Mouse (Mus musculus): ENCODE data around the gene Haus4. TPM values are rescaled to one million over a fixed set of nuclear protein-coding genes. Genes with fewer than 3 reads are reported as not detected.
A peak's percentile ranks its signal among the peaks of the same experiment; 100 is the strongest.

Haus4 gene
- total and polyA plus RNA-seq, 3 experiments: 39.2 to 73.4 TPM; not detected in 1

GRCm38 (mm10) chr14:54496706-54497105 lies 57.7 kb downstream of the Haus4 start:
- no peak for DNase-seq (ENCODE audit: low read depth, low spot score)
- Histone ChIP-seq H3K27ac (ENCODE audit: control insufficient read depth, low read depth, low read length) (no peak overlapping the region), H3K27me3 (ENCODE audit: control insufficient read depth in 1 of 2, insufficient read depth in 2 of 2, low read length in 2 of 2) (no peaks in the 10 kb centered on the region), H3K36me3 (ENCODE audit: control insufficient read depth in 1 of 2, insufficient read depth in 2 of 2, low read length in 2 of 2) (peaks cover 0 to 3% of the 10 kb centered on the region in 2 experiments; a peak in 1 of 4 replicates), H3K9me3 (replicated peaks; ENCODE audit: insufficient read depth, low read length) (no peaks in the 10 kb centered on the region), H3K9ac (ENCODE audit: control insufficient read depth, low read depth, low read length, poor library complexity, severe bottlenecking) (no peak overlapping the region), H3K79me2 (ENCODE audit: control insufficient read depth, insufficient read depth, low read length, poor library complexity) (no peaks in the 10 kb centered on the region), H3K4me3 (ENCODE audit: control insufficient read depth in 1 of 2, insufficient read depth in 1 of 2, low read depth in 2 of 2, low read length in 2 of 2) (no peak overlapping the region), H3K4me1 (ENCODE audit: control insufficient read depth in 1 of 2, insufficient read depth in 2 of 2, low read length in 2 of 2) (peaks cover 2 to 3% of the 10 kb centered on the region in 2 experiments; a peak in 3 of 4 replicates)
- TF ChIP-seq ETS1 (IDR thresholded peaks at IDR 0.05; ENCODE audit: low read depth, low read length): no peak
- TF ChIP-seq POLR2AphosphoS5 (IDR thresholded peaks at IDR 0.05; ENCODE audit: borderline replicate concordance, low read depth, low read length): no peak
- no peak for TF ChIP-seq POLR2A (IDR thresholded peaks at IDR 0.05; ENCODE audit: control insufficient read depth in 1 of 2, insufficient read depth in 1 of 2, low read depth in 1 of 2, low read length in 2 of 2, poor library complexity in 1 of 2)
- TF ChIP-seq ZKSCAN1 (IDR thresholded peaks at IDR 0.05; ENCODE audit: low read depth, low read length): no peak
- TF ChIP-seq BHLHE40 (IDR thresholded peaks at IDR 0.05; ENCODE audit: borderline replicate concordance, low read depth, low read length): no peak
- no peak for TF ChIP-seq UBTF (IDR thresholded peaks at IDR 0.05; ENCODE audit: borderline replicate concordance, insufficient read depth, low read depth, low read length)
- TF ChIP-seq TBP (IDR thresholded peaks at IDR 0.05; ENCODE audit: low read depth, low read length): no peak
- no peak for TF ChIP-seq MAX (IDR thresholded peaks at IDR 0.05; ENCODE audit: low read length)
- TF ChIP-seq NRF1 (IDR thresholded peaks at IDR 0.05; ENCODE audit: insufficient read depth, low read depth, low read length, poor library complexity, severe bottlenecking): no peak
- TF ChIP-seq MEF2A (IDR thresholded peaks at IDR 0.05; ENCODE audit: extremely low read depth, insufficient replicate concordance, low read depth, low read length, poor library complexity, severe bottlenecking): no peak
- TF ChIP-seq ZMIZ1 (IDR thresholded peaks at IDR 0.05; ENCODE audit: low read depth, low read length): no peak
- no peak for TF ChIP-seq SIN3A (IDR thresholded peaks at IDR 0.05; ENCODE audit: low read length)
- no peak for TF ChIP-seq NELFE (IDR thresholded peaks at IDR 0.05; ENCODE audit: low read depth, low read length)
- TF ChIP-seq HCFC1 (IDR thresholded peaks at IDR 0.05; ENCODE audit: low read depth, low read length): no peak
- no peak for TF ChIP-seq USF2 (IDR thresholded peaks at IDR 0.05; ENCODE audit: borderline replicate concordance in 1 of 2, insufficient read depth in 1 of 2, low read depth in 1 of 2, low read length in 2 of 2)
- no peak for TF ChIP-seq ZNF384 (IDR thresholded peaks at IDR 0.05; ENCODE audit: low read depth, low read length)
- no peak for TF ChIP-seq USF1 (IDR thresholded peaks at IDR 0.05; ENCODE audit: low read depth, low read length)
- TF ChIP-seq SMC3 (IDR thresholded peaks at IDR 0.05; ENCODE audit: low read depth, low read length): no peak
- TF ChIP-seq GABPA (IDR thresholded peaks at IDR 0.05; ENCODE audit: low read depth, low read length): no peak
- TF ChIP-seq CHD2 (IDR thresholded peaks at IDR 0.05; ENCODE audit: low read length): no peak

- no peak overlapping the region for H3K4me3 ChIP-seq (ENCODE audit: control insufficient read depth in 1 of 2, insufficient read depth in 1 of 2, low read depth in 2 of 2, low read length in 2 of 2)
- H3K36me3 ChIP-seq (ENCODE audit: control insufficient read depth in 1 of 2, insufficient read depth in 2 of 2, low read length in 2 of 2): peaks cover 0 to 3% of the 10 kb centered on the region in 2 experiments; a peak in 1 of 4 replicates
- no peaks in the 10 kb centered on the region for H3K9me3 ChIP-seq (replicated peaks; ENCODE audit: insufficient read depth, low read length)
- no peaks in the 10 kb centered on the region for H3K27me3 ChIP-seq (ENCODE audit: control insufficient read depth in 1 of 2, insufficient read depth in 2 of 2, low read length in 2 of 2)
- H3K9ac ChIP-seq (ENCODE audit: control insufficient read depth, low read depth, low read length, poor library complexity, severe bottlenecking): no peak overlapping the region
- H3K27ac ChIP-seq (ENCODE audit: control insufficient read depth, low read depth, low read length): no peak overlapping the region
- H3K79me2 ChIP-seq (ENCODE audit: control insufficient read depth, insufficient read depth, low read length, poor library complexity): no peaks in the 10 kb centered on the region
- DNase-seq (ENCODE audit: low read depth, low spot score): peak; percentile 88
- H3K4me1 ChIP-seq (ENCODE audit: control insufficient read depth in 1 of 2, insufficient read depth in 2 of 2, low read length in 2 of 2): peaks cover 0 to 3% of the 10 kb centered on the region in 2 experiments; a peak in 3 of 4 replicates
- TF ChIP-seq MYB (IDR thresholded peaks at IDR 0.05; ENCODE audit: low read depth, low read length) (no peak), SMC3 (IDR thresholded peaks at IDR 0.05; ENCODE audit: low read depth, low read length) (peak; percentile 91), CTCF (IDR thresholded peaks at IDR 0.05 in 2 of 3, conservative IDR thresholded peaks at IDR 0.05 in 1 of 3; ENCODE audit: control insufficient read depth in 1 of 3, insufficient read depth in 1 of 3, low read depth in 2 of 3, low read length in 3 of 3, poor library complexity in 1 of 3, severe bottlenecking in 1 of 3) (peak; percentile 87 to 96 (median 95)), MYC (IDR thresholded peaks at IDR 0.05; ENCODE audit: low read depth, low read length) (0 out of 2 replicates have a peak, but pooled peaks have one; percentile 42), SIN3A (IDR thresholded peaks at IDR 0.05; ENCODE audit: low read length) (0 out of 2 replicates have a peak, but pooled peaks have one; percentile 27), TCF12 (IDR thresholded peaks at IDR 0.05; ENCODE audit: low read depth, low read length) (peak; percentile 32; the same call in 1 of the 2 replicates), ELF1 (IDR thresholded peaks at IDR 0.05; ENCODE audit: low read depth, low read length) (no peak), MXI1 (IDR thresholded peaks at IDR 0.05; ENCODE audit: low read depth, low read length) (no peak; the same call in 1 of the 2 replicates), ZC3H11A (IDR thresholded peaks at IDR 0.05; ENCODE audit: low read depth, low read length) (peak; percentile 66), ZKSCAN1 (IDR thresholded peaks at IDR 0.05; ENCODE audit: low read depth, low read length) (no peak), NELFE (IDR thresholded peaks at IDR 0.05; ENCODE audit: low read depth, low read length) (no peak), MAFK (IDR thresholded peaks at IDR 0.05; ENCODE audit: borderline replicate concordance, low read depth, low read length) (no peak), CHD2 (IDR thresholded peaks at IDR 0.05; ENCODE audit: low read length) (no peak), BHLHE40 (IDR thresholded peaks at IDR 0.05; ENCODE audit: borderline replicate concordance, low read depth, low read length) (no peak), EP300 (IDR thresholded peaks at IDR 0.05; ENCODE audit: low read depth in 1 of 2, low read length in 2 of 2) (0 out of 4 replicates have a peak, but pooled peaks have one; percentile 21 to 37), ETS1 (IDR thresholded peaks at IDR 0.05; ENCODE audit: low read depth, low read length) (peak; percentile 37; the same call in 1 of the 2 replicates), TBP (IDR thresholded peaks at IDR 0.05; ENCODE audit: low read depth, low read length) (no peak), GABPA (IDR thresholded peaks at IDR 0.05; ENCODE audit: low read depth, low read length) (no peak)
These were observed 60.2 kb downstream of the Haus4 start for GRCm38 (mm10) chr14:54494234-54494633.

Measured in MEL (cell line).